Mouse (Mus musculus): Measurements from ENCODE around the gene Zfp74.
A peak's percentile ranks its signal among the peaks of the same experiment; 100 is the strongest.
"Not testable (repeated sequence)": the region's sequence is repeated elsewhere in the genome, so short reads cannot be mapped to it uniquely, and the experiment has no call there.

Zfp74 gene

DNA sequence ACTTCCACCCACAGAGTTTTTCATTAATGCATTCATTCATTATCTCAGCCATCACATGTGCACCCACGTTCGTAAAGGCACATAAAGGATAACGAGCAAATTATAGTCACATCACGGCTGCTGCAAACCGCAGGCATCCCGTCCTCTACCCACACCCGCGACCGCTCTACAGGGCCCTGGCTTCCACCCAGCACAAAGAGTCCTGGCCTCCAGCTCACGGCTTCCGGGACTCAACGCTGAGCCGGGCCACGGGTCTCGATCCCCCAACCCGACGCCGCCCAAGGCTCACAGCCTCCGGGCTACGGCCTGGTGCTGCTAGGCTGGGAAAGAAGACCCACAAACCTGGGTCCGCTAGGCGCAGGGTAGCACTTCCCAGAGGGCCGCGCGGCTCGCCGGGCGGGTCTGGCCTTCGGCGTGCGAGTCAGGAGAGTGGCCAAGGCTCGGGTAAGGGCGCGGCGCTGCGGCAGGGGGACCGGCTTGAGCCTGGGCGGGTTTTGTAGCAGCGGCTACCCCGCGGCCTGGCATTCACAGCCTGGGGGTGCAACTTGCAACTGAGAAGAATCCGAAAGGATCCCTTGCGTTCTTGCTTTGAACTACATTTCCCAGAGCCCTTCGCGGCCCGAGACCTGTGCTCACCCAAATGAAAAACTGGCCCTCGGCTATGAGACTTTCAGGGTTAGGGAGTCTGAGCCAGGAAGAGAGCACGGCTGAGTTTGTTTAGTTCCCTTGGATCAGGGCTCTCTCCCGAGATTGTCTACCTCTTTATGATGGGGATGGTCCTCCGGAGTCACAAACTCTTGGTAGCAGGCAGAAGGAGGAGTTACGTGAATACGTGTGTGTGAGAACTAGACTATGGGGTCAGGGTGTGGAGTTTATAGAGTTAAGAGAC is at the start of gene Zfp74:
Gene Zfp74, minus strand, starts transcription at position 577 of the 889 bp plus-strand sequence.
- DNase-seq (ENCODE audit: extremely low spot score): peak; percentile 89

DNA sequence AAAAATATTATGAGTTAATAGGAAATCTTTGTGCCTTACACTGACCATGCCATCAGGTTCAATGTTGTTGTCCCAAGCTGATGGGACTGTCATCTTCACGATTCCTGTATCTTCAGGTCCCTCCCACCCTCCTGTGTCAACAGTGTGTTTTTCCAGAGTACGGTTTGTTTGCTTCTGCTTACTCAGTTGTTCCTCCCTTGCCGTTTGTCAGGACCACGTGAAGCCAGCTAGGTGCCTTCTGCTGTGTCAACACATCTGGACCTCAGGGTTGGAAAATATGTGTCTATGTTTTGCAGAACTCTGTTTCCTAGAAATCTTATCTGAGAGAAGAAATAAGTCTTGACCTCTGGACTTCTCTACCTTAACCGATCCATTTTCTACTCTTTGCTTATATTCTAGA is 46.7 kb upstream of the Zfp74 start:
- no peak for DNase-seq (ENCODE audit: extremely low spot score)

DNA sequence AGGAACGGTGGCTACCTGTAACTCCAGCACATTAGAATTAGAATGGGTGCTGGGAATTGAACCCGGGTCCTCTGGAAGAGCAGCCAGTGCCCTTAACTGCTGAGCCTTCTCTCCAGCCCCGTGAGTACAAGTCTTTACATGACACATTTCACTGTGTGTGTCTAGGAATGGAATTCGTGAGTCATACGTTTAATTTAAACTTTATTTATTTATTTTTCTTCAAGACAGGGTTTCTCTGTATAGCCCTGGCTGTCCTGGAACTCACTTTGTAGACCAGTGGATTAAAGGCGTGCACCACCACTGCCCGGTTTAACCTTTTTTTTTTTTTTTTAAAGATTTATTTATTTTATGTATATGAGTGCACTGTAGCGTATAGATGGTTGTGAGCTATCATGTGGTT is 41.2 kb upstream of the Zfp74 start:
- DNase-seq (ENCODE audit: extremely low spot score): no peak

DNA sequence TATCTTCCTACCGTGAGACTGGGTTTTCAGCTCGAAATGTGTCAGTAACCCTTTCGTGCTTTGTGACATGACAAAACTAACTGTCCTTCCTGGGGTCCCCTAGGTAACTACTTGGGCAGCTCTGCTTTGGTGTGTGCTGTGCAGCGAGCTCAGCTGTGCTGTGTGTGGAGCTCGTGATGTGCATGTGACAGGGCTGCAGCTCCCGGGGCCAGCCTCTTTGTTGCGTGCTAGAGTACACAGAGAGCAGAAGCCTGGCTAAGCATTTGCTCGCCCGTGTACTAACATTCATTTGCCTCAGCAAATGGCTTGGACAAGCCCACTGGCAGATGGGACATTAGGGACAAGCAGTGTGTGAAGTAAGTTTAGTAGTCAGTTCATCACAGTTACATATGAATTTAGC is 39.5 kb upstream of the Zfp74 start:
- no peak for DNase-seq (ENCODE audit: extremely low spot score)

DNA sequence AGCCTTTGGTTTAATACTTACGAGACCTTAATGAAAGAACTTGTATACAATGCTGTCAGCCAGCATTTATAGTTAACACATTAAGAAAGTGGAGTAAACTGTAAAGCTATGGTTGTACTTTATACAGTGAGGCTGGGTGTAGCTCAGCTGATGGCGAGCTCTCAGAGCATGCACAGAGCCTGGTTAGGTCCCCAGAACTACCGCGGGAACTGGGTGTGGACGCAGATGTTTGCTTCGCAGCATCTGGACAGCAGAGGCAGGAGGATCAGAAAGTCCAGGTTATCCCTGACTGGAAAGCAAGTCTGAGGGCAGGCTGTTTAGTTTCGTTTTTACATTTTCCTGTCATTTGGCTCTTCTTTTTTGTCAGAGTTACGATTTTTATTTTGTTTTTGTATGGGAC is 38.8 kb upstream of the Zfp74 start:
- DNase-seq (ENCODE audit: extremely low spot score): no peak

DNA sequence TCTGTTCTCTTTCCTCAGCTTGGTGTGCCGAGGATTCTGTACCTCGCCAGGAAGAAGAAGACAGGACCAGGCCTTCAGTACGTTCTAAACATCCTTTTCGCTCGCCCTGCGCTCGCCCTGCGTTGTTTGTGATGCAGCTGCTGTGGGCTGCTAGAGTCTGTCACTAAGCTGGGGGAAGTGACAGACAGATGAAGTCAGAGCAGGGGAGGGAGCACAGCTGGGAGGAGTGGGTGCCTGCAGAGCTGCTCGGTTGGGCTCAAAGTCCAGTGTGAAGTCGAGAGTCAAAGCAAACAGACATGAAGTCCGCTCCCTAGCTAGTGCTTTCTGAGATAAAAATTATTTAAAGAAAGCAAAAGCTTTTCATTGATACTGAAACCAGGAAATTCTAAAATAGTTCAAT is 35.1 kb upstream of the Zfp74 start:
- DNase-seq (ENCODE audit: extremely low spot score): no peak

DNA sequence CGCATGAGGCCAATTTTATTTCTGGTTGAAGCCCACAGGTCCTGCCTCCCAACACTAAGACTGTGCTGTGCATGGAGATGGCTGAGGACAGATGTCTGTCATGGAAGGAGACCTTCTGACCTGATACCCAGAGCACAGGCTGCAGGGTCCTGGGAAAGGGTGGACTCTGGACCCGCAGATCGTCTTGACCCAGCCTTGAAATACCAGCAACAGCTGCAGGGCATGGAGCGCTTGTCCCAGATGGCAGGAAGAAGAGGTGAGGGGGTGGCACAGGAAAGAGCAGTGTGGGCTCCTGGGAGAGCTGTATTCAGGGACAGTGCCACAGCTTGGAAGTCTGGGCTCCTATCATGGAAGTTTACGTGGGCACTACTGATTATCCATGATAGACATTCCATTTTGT is 33.7 kb upstream of the Zfp74 start:
- no peak for DNase-seq (ENCODE audit: extremely low spot score)

DNA sequence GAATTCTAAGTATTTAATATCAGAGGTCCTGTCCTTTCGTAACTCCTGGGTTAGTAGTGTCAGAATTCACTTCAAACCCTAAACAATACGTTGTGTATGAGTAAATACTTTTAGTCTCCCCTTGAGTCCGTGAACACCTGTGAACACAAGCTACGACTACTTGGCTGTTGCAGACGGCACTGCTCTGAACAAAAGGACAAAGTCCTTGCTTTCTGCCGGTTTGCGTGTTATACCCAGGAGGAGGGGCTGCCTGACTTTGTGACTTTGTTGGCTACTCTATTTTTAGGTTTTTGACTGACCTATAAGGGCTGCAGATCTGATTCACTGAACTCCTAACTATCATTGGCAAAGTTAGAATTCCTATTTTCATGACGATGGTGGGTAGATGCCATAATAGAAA is 32.2 kb upstream of the Zfp74 start:
- DNase-seq (ENCODE audit: extremely low spot score): no peak

DNA sequence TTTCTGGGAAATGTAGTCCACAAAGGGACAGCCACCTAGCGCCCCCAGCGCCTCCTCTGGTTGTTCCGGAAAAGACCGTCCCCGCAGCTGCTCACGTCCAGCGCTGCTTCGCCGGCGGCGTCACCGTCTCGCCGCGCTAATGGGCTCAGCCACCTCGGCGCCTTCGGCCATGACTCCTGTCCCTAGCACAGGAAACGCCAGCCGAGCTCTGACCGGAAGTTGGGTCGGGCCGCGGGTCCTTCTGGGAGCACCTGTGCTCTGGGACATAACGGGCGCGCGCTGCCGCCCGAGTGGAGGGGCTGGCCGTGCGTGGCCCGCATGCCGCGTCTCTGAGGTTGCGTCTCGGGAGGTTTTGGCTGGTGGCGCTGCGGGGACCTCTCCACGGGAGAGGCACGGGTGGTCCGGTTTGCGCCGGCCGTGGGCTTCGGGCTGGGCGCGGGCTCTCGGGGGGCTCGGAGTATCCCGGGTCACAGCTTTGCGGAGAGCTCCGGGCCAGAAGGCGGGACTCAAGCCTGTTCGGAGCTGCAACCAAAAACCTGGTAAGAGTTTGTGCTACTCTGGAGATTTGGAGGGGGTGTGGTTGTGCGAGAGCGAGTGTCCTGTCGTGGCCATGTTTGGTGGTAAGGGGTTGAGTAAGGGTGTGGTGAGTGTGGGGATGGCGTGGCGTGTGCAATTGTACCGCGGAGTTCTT is 29.9 kb upstream of the Zfp74 start, which contains the start of gene Zfp568:
Gene Zfp568, plus strand, starts transcription at position 266 of the 691 bp plus-strand sequence.
- DNase-seq (ENCODE audit: extremely low spot score): peak; percentile 94

DNA sequence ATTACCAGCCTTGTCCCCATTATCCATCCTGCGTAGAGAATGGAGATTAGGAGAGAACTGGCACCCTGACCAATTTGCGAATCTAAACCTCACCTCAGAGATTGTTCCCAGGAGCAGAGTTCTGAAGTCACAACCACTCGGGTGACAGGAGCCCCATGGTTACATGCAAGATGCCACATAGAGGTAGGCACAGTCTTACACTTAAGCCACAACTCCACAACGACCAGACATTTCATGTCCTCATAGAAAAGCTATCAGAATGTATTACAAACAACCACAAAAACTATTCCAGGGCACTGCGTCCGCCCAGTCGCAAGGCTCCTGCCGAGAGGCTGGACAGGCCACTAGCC is 29.4 kb upstream of the Zfp74 start:
- DNase-seq (ENCODE audit: extremely low spot score): no peak

DNA sequence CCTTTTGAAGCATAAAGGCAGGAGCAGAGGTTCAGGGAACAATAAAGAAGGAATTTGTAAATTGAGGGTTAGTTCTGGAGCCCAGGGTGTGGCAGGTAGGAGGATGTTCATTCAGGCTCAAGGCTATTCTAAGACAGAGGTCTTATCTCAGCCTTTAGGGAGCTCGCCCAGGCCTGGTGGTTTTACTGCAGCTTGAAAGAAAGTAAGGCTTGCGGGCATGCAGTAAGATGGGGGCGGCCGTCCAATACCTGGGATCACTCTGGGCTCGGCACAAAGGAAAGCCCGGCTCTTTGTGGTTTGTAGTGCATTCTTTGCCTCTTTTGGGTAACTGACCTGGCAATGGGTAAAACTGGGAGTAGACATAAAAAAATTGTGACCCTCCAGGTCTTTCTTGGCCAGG is 29.0 kb upstream of the Zfp74 start:
- no peak for DNase-seq (ENCODE audit: extremely low spot score)

DNA sequence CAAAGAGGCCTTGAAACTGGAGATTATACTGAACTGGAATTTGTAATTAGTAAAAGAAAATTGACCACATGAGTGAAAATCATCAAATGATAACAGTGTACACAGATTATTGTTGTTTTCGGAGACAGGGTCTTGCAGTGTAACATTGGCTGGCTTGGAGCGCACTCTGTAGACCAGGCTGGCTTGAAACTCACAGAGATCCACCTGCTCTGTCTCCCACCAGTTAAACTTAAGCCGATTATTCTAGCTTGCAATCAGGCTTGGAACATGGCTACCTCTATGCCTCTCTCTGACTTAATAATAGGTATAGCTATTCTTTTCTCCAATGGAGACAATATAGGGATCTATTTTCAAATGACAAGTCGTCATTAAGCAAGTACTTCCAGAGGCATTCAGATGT is 28.5 kb upstream of the Zfp74 start:
- no peak for DNase-seq (ENCODE audit: extremely low spot score)

DNA sequence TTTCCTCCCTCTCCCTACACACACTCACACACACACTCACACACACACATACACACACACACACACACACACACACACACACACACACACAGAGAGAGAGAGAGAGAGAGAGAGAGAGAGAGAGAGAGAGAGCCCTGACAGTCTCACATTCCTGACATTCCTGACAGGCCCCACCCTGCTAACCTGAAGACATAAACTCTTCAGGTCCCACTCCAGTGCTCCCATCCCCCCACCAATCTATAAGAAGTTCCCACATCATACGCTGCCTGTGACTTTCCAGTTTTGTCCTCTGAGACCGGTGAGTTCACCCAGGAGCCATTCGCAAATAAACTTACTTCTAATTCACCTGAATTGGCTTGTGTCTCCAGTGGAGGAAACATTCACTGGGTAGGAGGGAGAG is 28.0 kb upstream of the Zfp74 start:
- no peak for DNase-seq (ENCODE audit: extremely low spot score)

DNA sequence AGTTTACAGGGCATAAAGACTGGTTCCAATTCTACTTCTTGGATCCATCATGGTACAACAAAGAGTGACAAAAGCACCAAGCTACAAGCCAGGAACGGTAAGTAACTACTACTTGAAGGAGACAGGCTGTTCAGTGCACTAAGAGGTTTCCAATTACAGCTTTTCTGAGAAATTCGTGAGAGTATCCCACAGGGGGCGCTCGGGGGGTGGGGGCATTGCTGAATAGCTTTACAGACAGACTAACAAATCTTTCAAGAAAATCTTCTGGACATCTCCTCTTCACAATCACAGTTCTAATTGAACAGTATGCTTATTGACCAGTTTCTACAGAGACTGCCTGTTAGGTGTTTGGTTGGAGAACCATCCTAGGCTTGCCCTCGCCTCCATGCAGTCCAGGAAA is 27.6 kb upstream of the Zfp74 start:
- DNase-seq (ENCODE audit: extremely low spot score): no peak

DNA sequence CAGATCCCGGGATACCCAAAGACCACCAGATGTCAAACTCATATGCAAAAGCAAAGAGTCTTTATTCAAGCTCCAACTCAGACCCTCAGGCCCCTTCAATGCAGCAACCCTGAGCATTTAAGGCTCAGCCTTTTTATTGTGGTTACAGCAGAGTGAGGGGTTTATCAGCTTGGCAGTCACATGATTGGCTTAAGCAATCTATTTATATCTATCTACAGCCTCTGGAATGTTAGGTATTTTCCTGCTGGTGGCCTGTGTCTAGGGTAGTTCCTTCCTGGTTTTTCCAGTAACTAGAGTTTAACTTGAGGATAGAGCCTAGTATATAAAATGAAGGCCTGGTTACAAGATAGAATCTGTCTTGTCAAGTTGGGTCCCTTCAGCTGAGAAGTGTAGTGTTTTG is 26.9 kb upstream of the Zfp74 start:
- DNase-seq (ENCODE audit: extremely low spot score): no peak

DNA sequence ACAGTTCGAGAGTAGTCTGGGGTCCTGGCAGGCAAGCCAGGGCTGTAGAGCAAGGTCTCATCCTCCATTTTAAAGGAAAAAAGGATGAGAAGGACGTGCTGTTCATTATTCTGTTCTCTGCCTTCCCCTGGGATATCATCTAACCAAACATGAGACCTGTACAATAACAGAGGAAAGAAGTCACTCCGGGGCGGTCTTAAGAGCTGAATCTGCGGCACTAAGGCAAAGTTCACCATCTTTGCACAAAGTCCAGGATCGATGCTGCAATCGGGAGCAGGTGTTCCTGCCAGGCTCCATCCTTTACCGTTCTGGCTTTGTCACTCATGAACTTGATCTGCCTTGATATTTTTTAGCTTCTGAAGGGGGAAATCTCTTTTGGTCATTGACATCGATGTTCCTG is 16.8 kb upstream of the Zfp74 start:
- no peak for DNase-seq (ENCODE audit: extremely low spot score)

DNA sequence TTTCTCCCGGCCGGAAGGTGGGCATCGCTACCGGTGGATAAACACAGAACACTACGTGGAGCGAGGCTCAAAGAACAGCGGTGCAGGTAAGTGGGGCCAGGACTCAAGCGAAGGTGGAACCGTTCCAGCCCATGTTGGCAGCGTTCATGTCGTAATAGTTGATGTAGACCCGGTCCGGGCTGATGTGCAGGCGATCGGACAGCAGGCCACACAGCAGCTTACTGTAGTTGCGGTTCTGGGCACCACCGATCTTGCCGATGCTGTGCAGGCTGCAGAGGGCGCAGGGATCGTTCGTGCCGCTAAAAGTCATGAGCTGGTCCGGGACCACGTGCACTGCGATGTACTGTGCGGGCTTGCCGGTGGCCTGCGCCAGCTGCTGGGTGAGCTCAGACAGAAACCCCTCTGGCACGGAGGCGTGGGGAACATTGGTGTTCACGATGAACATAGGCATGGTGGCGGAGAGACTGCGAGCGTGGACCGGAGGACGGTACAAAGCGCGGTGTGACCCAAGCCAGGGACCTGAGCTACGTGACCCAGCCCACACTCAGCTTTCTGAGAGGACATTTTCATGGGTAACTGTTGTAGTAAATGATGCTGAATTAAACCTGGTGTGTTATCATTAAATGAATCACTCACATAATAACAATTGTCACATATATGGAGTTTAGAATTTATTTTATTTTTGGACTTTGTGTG is 11.4 kb upstream of the Zfp74 start:
- DNase-seq (ENCODE audit: extremely low spot score): not testable (repeated sequence)

DNA sequence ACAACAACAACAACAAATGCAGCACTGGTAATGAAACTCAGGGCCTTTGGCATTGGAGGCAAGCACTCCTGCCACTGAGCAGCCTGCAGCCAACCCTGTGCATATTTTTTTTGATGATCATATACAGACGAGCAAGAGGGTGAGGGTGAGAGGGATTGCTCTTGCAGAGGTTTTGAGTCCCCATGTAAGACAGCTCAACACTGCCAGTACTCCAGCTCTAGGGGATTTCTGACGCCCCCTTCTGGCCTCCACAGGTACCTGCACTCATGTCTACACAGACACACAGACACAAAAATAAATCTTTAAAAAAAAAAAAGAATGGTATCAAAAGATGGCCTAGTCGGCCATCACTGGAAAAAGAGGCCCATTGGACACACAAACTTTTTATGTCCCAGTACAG is 5.1 kb upstream of the Zfp74 start:
- no peak for DNase-seq (ENCODE audit: extremely low spot score)

DNA sequence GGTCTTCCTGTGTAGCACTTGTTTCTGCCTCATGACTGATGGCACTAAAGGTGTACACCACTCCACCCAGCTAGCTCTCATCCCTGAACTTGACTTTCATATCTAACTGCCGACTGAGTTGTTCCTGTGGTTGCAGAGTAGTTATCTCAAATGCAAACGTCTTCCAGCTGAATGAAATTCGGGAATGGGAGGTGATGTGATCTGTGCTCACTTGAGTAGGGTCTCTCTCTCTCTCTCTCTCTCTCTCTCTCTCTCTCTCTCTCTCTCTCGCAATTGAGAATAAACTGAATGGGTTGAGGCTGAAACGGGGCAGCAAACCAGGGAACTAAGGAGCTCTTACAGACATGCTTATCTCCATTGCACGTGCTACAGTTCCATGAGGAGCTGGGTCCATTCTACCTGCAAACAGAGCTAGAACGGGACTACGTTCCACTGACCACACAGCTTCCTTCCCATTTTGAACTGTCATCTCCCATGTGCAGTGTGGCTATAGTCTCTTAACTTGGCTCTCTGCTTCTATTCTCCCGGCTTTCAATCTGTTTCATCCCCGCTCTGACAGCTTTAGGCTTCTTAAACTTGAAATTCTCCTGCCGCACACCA is 4.3 kb upstream of the Zfp74 start:
- DNase-seq (ENCODE audit: extremely low spot score): no peak

DNA sequence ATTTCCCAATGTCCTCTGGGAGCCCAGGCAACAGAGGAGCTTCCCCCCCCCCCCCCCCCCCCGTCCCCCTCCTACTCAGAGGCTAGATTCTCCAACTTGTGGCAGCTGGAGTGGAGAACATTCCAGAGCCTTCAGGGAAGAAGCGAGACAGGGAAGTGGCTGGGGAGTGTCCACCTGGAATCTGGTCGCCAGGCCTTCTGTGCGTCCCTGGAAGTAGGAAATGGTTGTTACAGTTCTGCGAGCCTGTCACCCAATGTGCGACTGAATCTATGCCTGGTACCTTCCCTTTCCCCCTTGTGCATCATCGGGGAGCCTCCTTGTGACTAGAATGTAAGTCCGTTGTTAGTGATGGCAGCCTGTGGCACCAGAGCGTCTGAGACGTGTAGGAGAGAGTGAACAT is 2.4 kb upstream of the Zfp74 start:
- DNase-seq (ENCODE audit: extremely low spot score): no peak

DNA sequence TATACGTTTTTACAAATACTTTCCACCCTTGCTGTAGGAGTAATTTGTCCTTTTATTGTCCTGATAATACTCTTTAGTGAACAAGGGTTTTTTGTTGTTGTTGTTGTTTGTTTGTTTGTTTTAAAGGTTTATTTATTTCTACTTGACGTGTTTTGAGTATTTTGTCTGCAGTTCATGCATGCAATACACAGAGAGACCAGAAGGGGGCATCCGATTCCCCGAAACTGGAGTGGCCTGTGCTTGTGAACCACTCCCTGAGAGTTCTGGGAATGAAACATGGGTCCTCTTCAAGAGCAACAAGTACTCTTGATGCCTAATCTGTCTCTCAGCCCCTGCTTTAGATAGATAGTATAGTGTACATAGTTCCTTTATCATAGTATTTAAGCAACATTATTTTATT is 842 bp upstream of the Zfp74 start:
- DNase-seq (ENCODE audit: extremely low spot score): peak; percentile 60

DNA sequence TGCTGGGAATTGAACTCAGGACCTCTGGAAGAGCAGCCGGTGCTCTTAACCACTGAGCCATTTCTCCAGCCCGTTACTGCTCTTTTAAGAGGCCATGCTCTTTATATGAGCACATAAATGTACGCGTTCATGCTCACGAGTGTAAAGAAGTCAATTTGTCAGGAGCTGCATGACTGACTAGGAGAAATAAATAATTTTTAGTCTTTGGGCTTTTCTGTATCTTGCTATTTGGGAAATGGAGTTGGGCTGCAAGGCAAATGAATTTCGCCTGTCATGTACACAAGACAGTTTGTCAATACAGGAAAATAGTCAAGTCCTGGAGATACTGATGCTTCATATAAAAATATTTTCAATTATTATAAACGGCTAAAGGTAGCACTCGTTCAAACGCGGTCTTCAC is 803 bp downstream of the Zfp74 start:
- no peak for DNase-seq (ENCODE audit: extremely low spot score)

Measured in embryo, embryonic 9.5 days (tissue).